17 mouse cellular contexts compared by ENCODE assay signal in genomic region chr8:124953188-124953587, GRCm38 (mm10). TPM values are rescaled to one million over a fixed set of nuclear protein-coding genes. Genes with fewer than 3 reads are reported as not detected.
A peak's percentile ranks its signal among the peaks of the same experiment; 100 is the strongest.
DNase-seq lines count a peak whose midpoint lies in the region; ATAC-seq lines count a peak whose summit lies in the region.
"Had no signal": no experiment of that assay in that cellular context is flagged by ENCODE, and none has a peak within 500 bp of the region (broad histone marks: within the 10 kb centered on the region; RNA-seq: fewer than 3 reads in every experiment).

No protein-coding gene starts in this region.

- no peaks in the 10 kb centered on the region for H3K36me3 ChIP-seq in intestine, embryonic 16.5 days (ENCODE audit: control insufficient read depth, insufficient read depth, low read length)
- H3K36me3 ChIP-seq: hindbrain, embryonic 15.5 days; limb, embryonic 12.5 days; midbrain, embryonic 10.5 days had no signal

- peak overlapping the region; percentile 60 for H3K27ac ChIP-seq in brown adipose tissue, adult 24 weeks (replicated peaks; ENCODE audit: low read depth, low read length)
- no peak overlapping the region for H3K27ac ChIP-seq in intestine, embryonic 16.5 days (ENCODE audit: low read length)
- H3K27ac ChIP-seq: hindbrain, embryonic 15.5 days; limb, embryonic 12.5 days; liver, embryonic 14.5 days; midbrain, embryonic 10.5 days had no signal

- no peak overlapping the region for H3K9ac ChIP-seq in intestine, embryonic 16.5 days (ENCODE audit: low read depth, low read length)
- H3K9ac ChIP-seq: hindbrain, embryonic 15.5 days; limb, embryonic 12.5 days; liver, embryonic 14.5 days had no signal

- peak; percentile 82 for DNase-seq in heart, adult 8-10 months (ENCODE audit: low spot score)
- no peak for DNase-seq in heart, postnatal 36 days
- DNase-seq in R1 (ENCODE audit: low read depth, low spot score), result peak; percentile 25
- DNase-seq in heart, postnatal 4 days, result peak; percentile 42
- DNase-seq in right cerebral cortex, adult 2 months (ENCODE audit: low spot score in 2 of 2), result no peak
- DNase-seq: cerebellum, postnatal 10 days; layer of hippocampus, adult 9-11 months; lung, postnatal 36 days; right cerebral cortex, postnatal 4 days; thymus, postnatal 25 days had no signal

- no peak overlapping the region for H3K4me3 ChIP-seq in brown adipose tissue, adult 24 weeks (ENCODE audit: insufficient read depth, low read depth, low read length)
- no peak overlapping the region for H3K4me3 ChIP-seq in intestine, embryonic 16.5 days (ENCODE audit: low read length)
- H3K4me3 ChIP-seq: hindbrain, embryonic 15.5 days; limb, embryonic 12.5 days; midbrain, embryonic 10.5 days had no signal

- H3K27me3 ChIP-seq in intestine, embryonic 16.5 days (replicated peaks; ENCODE audit: control insufficient read depth, insufficient read depth, low read length), result no peaks in the 10 kb centered on the region
- H3K27me3 ChIP-seq: hindbrain, embryonic 15.5 days; limb, embryonic 12.5 days; Patski had no signal

- 74% methylated on average over 7 of the region's 7 CpGs for WGBS in intestine, embryonic 16.5 days

- no peak for ATAC-seq in intestine, embryonic 16.5 days
- ATAC-seq: Patski had no signal

- H3K9me3 ChIP-seq in intestine, embryonic 16.5 days (ENCODE audit: control insufficient read depth, low read length), result no peaks in the 10 kb centered on the region
- H3K9me3 ChIP-seq: hindbrain, embryonic 15.5 days; limb, embryonic 12.5 days; midbrain, embryonic 10.5 days had no signal

- no peak overlapping the region for H3K4me2 ChIP-seq in intestine, embryonic 16.5 days (ENCODE audit: low read depth, low read length)
- H3K4me2 ChIP-seq: hindbrain, embryonic 15.5 days; limb, embryonic 12.5 days had no signal

- intact Hi-C loops in heart, postnatal 36 days (cut with DNase I), result no loop called here

- H3K4me1 ChIP-seq in brown adipose tissue, adult 24 weeks (ENCODE audit: control insufficient read depth, insufficient read depth, insufficient read length, low read length), result peaks cover 9% of the 10 kb centered on the region; the same call in 1 of the 2 replicates
- peaks cover 14% of the 10 kb centered on the region for H3K4me1 ChIP-seq in intestine, embryonic 16.5 days (ENCODE audit: control insufficient read depth, insufficient read depth, low read length)

RNA-seq across cellular contexts. Expression of gene Egln1, which starts 4.1 kb away (rescaled TPM):
- 100 to 1,000 TPM; 328 to 381 (median 357) TPM for total RNA-seq in heart, adult 8-10 months (2022)
- 100 to 1,000 TPM; 294 to 306 TPM for total RNA-seq in heart, postnatal 36 days (2021)
- polyA plus RNA-seq in brown adipose tissue, adult 24 weeks (2012; ENCODE audit: insufficient read depth, insufficient read length, missing spikeins), result 134 and 142 TPM in 2 replicates
- 100 to 1,000 TPM; 112 to 115 TPM for total RNA-seq in heart, postnatal 4 days (2021)
- 9.4 and 11.0 TPM in 2 replicates for polyA plus RNA-seq in intestine, embryonic 16.5 days (2015; fragmentation: Nextera tagmentation; extraction: Ambion mirVana)

RNA-seq across cellular contexts. Expression of gene Sprtn, which starts 55.5 kb away (rescaled TPM):
- 10 to 100 TPM; 11.0 to 13.7 (median 12.3) TPM for total RNA-seq in heart, adult 8-10 months (2022)
- 10 to 100 TPM; 12.2 to 12.8 TPM for total RNA-seq in heart, postnatal 36 days (2021)
- 10.2 and 14.9 TPM in 2 replicates for polyA plus RNA-seq in brown adipose tissue, adult 24 weeks (2012; ENCODE audit: insufficient read depth, insufficient read length, missing spikeins)
- total RNA-seq in heart, postnatal 4 days (2021), result 10 to 100 TPM; 19.4 to 21.3 TPM
- 6.1 and 6.7 TPM in 2 replicates for polyA plus RNA-seq in intestine, embryonic 16.5 days (2015; fragmentation: Nextera tagmentation; extraction: Ambion mirVana)

RNA-seq across cellular contexts. Expression of gene Exoc8, which starts 55.7 kb away (rescaled TPM):
- total RNA-seq in heart, adult 8-10 months (2022), result 10 to 100 TPM; 18.5 to 22.5 (median 19.7) TPM
- total RNA-seq in heart, postnatal 36 days (2021), result 10 to 100 TPM; 18.5 to 22.8 TPM
- 9.7 and 13.5 TPM in 2 replicates for polyA plus RNA-seq in brown adipose tissue, adult 24 weeks (2012; ENCODE audit: insufficient read depth, insufficient read length, missing spikeins)
- 10 to 100 TPM; 15.6 to 16.9 TPM for total RNA-seq in heart, postnatal 4 days (2021)
- polyA plus RNA-seq in intestine, embryonic 16.5 days (2015; fragmentation: Nextera tagmentation; extraction: Ambion mirVana), result 3.2 and 6.0 TPM in 2 replicates

RNA-seq across cellular contexts. Expression of gene Tsnax, which starts 59.6 kb away (rescaled TPM):
- total RNA-seq in heart, adult 8-10 months (2022), result 10 to 100 TPM; 67.0 to 79.3 (median 73.4) TPM
- total RNA-seq in heart, postnatal 36 days (2021), result 10 to 100 TPM; 73.6 to 80.4 TPM
- polyA plus RNA-seq in brown adipose tissue, adult 24 weeks (2012; ENCODE audit: insufficient read depth, insufficient read length, missing spikeins), result 34.8 and 41.0 TPM in 2 replicates
- 10 to 100 TPM; 71.1 to 77.9 TPM for total RNA-seq in heart, postnatal 4 days (2021)
- 98.2 and 106 TPM in 2 replicates for polyA plus RNA-seq in intestine, embryonic 16.5 days (2015; fragmentation: Nextera tagmentation; extraction: Ambion mirVana)

Comparison
In these comparisons a context has a peak if more than half of its experiments do, and no peak if none do; other contexts are left out.
1. DNase-seq: peak in heart, adult 8-10 months (single experiment), R1 (single experiment) and heart, postnatal 4 days (single experiment); none in heart, postnatal 36 days (0 of 2) and right cerebral cortex, adult 2 months (0 of 2).